Mouse (Mus musculus) heart, adult 9 months (tissue): Measurements from ENCODE around the gene Ppargc1a.

Experiments
- DNase-seq, 2 experiments: peaks; one replicate each; pipeline ENCODE4 v3.0.0; 2022; ENCODE audit warnings: low spot score in 2 of 2

Gene Ppargc1a

DNA sequence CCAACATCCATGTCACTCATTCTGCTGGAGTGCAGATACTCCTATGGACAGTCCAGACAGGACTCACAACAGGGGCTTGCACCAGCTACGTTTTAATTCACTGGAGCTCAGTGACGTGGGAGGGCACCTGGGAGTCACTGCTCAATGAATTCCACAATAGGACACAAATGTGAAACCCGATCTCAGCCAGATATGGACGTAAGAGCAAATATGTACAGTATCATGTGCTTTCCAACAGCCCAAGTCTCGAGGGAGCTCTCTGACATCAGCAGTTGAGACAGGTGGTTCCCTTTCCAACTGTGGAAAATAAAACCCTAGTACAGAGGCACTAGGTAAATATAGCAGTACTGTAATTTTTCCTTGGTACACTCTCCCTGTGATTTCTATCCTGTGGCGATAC is at the start of gene Ppargc1a:
TSS of gene Ppargc1a (minus strand) at position 68 of the 400 bp plus-strand sequence.
- DNase-seq, result no peak

GRCm38 (mm10) chr5:51616877-51617276 is 49.4 kb upstream of the Ppargc1a start:
- DNase-seq, result no peak

- DNase-seq, result no peak
Observed at GRCm38 (mm10) chr5:51612049-51612448, 44.5 kb upstream of the Ppargc1a start.

DNA sequence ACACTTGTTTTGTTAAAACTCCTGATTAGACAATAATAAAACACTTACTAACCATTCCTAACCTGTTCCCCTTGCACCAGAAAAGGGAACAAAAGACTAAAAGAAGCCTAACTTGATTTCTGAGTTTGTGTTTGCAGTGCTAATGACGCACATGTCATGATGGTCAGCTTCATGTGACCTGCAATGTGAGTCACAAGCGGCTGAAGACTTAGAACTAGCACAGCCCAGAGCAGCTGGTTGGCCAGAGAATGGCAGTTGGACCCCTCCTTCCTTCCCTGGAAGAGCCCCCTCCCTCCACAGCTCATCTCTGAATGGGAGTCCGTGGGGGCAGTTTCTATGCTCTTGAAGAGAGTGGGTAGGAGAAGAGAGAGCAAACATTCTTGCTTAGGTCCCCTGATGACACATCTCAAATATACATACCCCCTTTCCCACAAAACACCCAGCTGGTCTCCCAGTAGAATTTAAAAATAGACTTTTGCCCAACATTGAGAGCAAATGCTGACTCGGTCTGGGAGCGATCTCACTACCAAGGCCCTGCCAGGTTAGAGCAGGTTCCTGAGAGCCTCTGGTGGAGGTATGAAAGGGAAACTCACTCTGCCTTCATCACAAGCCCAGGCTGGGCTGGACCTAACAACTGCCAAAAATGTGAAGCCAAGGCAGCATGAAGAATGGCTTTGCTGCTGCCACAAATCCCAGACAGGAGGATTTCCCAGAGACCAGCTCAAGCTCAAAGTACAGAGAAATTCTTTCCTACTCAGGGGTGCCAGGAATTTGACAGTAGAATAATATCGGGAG is 40.4 kb upstream of the Ppargc1a start:
- DNase-seq, result no peak

GRCm38 (mm10) chr5:51599549-51599948 is 32.0 kb upstream of the Ppargc1a start:
- DNase-seq, result peak in 1 of 2 experiments; percentile 7

DNA sequence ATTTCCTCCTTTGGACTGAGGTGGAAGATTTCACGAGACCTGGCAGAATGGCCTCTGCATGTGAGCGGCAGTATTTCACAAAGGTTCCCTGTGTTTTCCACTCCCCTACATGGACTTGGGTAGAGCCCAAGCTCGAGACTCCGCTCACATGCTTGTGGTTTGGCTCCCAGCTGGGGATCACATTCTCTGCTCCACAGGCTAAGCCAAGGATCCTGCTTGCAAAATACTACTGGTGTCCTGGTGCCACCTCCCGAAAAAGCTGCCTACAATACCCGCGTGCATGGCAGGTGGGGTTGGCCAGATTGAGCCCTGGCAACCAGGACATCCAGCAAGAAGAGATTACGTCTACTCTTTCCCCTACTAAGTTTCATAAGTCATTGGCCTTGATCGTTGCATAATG is 28.1 kb upstream of the Ppargc1a start:
- peak; percentile 72 to 83 for DNase-seq

DNA sequence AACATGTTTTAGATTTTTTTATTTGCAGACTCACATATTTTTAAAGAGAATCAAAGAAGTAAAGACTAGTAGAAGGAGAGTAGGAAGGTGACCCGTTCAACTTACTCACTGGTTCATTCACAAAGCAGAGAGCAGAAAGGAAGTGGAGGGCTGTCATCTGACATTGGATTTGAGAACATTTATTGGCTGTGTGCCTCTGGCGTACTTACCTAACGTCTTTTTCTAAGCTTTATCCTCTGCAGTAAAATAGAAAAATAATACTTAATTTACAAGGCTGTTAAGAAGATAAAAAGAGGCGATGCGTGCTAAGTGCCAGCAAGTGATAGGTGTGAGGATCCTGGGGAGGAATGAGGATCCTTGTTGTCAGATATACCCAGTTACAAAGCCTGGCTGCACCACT is 24.7 kb upstream of the Ppargc1a start:
- no peak for DNase-seq

- peak; percentile 61 to 78 for DNase-seq
Observed at GRCm38 (mm10) chr5:51591537-51592154, 24.1 kb upstream of the Ppargc1a start.

- no peak for DNase-seq
Observed at GRCm38 (mm10) chr5:51586187-51586586, 18.7 kb upstream of the Ppargc1a start.

DNA sequence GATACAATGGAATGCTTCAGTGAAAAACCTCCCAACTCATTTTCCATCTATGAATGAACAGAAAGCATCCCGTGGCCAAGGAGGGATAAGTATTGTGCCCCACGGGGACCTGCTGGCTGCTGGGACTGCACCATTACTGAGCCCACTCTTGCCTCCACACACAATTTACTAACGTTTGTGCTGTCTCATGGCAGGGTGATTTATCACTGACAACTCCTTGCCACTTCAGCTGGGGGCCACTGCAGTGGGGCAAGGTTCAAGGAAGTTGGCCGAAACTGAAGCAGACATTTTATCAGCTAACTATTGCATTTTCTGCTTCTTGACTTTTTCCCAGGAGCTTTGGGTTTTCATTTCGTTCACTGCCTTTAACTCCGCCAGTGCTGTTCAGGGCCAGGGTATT is 17.5 kb upstream of the Ppargc1a start:
- DNase-seq, result no peak

GRCm38 (mm10) chr5:51584186-51584585 is 16.7 kb upstream of the Ppargc1a start:
- DNase-seq, result no peak

DNA sequence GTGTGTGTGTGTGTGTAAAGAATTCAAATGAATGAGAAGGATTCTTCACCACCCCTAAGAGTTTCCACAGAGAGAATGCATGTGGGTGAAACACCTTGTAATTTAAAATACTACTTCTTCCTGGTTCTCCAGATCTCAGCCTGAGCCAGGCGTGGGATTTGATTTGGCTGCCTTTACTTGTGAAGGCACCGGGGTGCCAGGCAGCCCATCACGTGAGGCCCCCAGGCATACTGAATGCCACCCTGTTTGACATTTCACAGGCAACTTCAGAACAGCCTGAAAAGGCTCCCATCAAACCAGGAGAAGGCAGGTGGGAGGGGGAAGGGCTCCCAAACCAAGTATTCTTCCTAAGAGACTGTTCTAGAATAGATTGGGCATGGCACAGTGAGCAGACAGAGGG is 16.1 kb upstream of the Ppargc1a start:
- DNase-seq, result no peak

DNA sequence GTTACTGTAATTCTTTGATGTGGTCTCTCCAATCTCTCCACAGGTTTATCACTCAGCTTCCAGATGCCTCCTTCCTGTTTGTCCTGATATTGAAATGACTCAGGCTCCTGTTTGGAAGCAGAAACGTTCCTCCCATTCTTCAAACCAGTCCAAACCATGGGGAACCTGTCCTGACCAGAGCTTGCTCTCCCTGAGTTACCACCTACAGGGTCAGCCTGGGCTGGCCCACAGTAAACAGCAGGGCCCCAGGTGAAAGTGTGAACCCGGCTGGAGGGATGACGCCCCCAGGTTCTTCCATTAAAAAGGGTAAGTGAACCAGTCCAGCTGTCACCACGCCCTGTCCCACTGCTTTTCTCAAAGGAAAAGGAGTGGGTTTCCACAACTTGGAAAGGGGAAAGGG is 15.5 kb upstream of the Ppargc1a start:
- no peak for DNase-seq

DNA sequence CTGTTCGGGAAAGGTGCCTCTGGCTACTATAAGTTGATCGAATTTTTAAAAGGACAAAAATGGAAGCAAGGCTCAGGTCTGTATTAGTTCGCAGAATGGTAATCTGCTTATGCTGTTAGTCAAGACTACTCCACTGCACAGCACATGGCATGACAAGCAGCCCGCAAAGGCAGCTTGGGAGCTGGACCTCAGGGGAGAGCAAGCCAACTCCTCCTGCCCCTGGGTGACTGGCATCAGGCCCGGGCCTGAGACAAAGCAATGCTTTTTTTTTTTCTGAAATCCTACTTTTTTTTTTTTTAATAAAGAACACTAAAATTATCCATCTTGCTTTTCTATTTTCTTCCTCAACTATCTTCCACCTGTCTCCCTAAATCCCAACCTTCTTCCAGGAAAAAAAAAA is 15.1 kb upstream of the Ppargc1a start:
- DNase-seq, result no peak

DNA sequence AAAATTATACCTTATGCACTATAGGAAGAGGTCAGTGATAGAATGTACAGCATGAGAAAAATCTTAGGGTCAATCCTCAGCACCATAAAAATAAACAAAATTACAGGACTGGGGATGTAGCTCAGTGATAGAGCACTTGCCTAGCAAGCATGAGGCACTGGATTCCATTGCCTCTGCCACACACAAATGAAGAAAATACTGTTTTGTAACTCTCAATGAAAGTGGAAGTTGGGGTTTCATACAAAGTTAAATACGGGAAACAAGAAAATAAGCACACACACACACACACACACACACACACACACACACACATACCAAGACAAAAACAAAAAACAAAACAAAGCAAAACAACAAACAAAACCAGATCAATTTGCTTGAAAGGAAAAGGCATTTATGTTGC is 10.1 kb upstream of the Ppargc1a start:
- no peak for DNase-seq

DNA sequence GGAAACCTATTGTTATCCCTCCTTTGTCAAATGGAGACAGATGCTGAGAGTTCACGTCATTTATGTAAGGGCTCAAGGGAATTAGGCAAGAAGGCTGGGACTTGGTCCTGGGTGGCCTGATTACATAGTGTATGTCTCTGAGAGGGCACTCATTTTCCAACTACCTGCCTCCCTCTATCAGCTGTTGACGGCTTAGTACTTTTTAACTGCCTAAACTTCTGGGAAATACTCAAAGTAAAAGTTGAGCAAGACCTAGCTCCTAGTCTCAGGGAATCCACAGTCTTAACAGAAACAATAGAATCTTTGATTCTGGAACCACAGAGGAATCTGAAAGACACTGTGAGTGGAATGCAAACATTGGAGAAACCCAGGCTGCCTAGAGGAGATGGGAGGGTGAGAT is 6.2 kb upstream of the Ppargc1a start:
- no peak for DNase-seq

DNA sequence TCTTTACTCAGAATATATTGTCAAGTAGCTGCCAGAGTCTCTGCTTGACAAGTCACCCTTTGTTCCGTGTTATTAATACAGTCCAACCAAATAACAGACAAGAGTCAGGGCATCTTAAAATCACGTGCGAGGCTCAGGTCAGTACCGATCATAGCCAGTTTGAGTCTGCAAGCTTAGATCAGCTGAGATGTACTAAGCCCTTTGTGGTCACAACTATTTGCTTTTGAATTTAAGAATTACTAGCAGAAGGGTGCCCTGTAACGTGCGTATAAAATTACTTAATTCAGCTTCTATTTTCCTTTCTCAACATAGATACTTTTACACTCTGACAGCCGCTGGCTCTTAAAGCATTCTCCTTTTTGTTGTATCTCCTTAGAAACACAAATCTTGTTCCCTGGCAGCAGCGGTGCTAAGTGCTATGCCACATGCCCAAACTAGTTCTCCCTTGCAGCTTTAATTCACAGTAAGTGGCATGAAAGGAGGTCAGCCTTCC is 718 bp upstream of the Ppargc1a start:
- peak in 1 of 2 experiments; percentile 35 for DNase-seq

DNA sequence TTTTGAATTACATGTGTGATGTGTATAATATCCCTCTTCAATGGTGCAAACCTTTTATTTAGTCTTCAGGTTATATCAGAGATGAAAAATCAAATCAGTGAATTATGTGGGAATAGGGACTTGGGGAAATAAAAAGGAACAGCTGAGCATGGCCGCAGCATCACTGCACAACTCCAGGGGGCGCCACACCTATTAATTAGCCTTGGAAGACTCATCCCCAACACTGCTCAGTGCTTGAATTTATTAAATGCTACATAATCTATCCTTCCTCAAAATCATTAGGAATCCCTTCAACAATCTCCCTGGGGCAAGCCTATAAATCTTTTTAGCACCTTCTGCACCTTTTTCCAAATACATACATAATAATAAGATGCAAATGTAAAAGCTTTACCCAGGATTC is 1.9 kb downstream of the Ppargc1a start:
- no peak for DNase-seq

- no peak for DNase-seq
Observed at GRCm38 (mm10) chr5:51565038-51565437, 2.5 kb downstream of the Ppargc1a start.

GRCm38 (mm10) chr5:51563574-51563973 is 4.0 kb downstream of the Ppargc1a start:
- DNase-seq, result no peak

- DNase-seq, result no peak
Observed at GRCm38 (mm10) chr5:51557607-51558278, 9.8 kb downstream of the Ppargc1a start.

- DNase-seq, result peak; percentile 67 to 69
Observed at GRCm38 (mm10) chr5:51553671-51554070, 13.9 kb downstream of the Ppargc1a start.

DNA sequence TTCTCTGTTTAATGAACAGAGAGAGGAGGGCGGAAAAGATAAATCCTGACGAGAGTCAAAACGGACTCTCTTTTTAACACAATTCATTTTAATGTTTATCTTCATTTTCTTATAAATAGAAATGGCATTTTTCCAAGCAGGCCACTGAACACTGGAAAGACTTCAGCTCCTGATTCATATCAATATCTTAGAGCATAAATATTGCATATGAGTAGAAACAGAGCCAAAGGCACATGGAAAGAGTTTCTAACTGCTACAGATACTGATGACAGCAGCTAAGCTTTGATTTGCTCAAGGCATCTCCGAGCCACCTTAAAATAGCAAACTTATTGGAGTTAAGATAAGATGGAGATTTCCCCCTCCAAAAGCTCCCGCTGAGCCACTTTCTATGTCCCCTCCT is 14.3 kb downstream of the Ppargc1a start:
- no peak for DNase-seq
